ENCODE assay signal across 16 mouse cellular contexts in genomic region chr1:162931310-162931875, GRCm38 (mm10). TPM values are rescaled to one million over a fixed set of nuclear protein-coding genes. Genes with fewer than 3 reads are reported as not detected.
DNase-seq lines count a peak whose midpoint lies in the region; ATAC-seq and TF ChIP-seq lines count a peak whose summit lies in the region.
"Had no signal": no experiment of that assay in that cellular context is flagged by ENCODE, and none has a peak within 500 bp of the region (broad histone marks: within the 10 kb centered on the region; RNA-seq: fewer than 3 reads in every experiment).

No protein-coding gene starts in this region.

- TF ChIP-seq CTCF in thymus, adult 2 months (IDR thresholded peaks at IDR 0.05; ENCODE audit: borderline replicate concordance, control insufficient read depth, extremely low read depth, insufficient read depth, low read length, poor library complexity) = no peak

- H3K4me1 ChIP-seq in embryonic facial prominence, embryonic 14.5 days (ENCODE audit: control insufficient read depth, insufficient read depth, low read length) = peaks cover 7% of the 10 kb centered on the region
- H3K4me1 ChIP-seq in embryonic facial prominence, embryonic 10.5 days = peaks cover 7% of the 10 kb centered on the region; the same call in 1 of the 2 replicates
- H3K4me1 ChIP-seq in kidney, embryonic 16.5 days (ENCODE audit: insufficient read depth, low read length) = no peaks in the 10 kb centered on the region
- H3K4me1 ChIP-seq in thymus, adult 2 months (replicated peaks; ENCODE audit: control insufficient read depth, insufficient read depth, low read length) = no peaks in the 10 kb centered on the region; the same call in 1 of the 2 replicates
- H3K4me1 ChIP-seq: midbrain, embryonic 12.5 days; stomach, embryonic 15.5 days had no signal

- no peaks in the 10 kb centered on the region for H3K36me3 ChIP-seq in embryonic facial prominence, embryonic 14.5 days (ENCODE audit: control insufficient read depth, insufficient read depth, low read length)
- H3K36me3 ChIP-seq in embryonic facial prominence, embryonic 10.5 days (replicated peaks) = no peaks in the 10 kb centered on the region
- no peaks in the 10 kb centered on the region for H3K36me3 ChIP-seq in kidney, embryonic 16.5 days (ENCODE audit: insufficient read depth, low read length)
- no peaks in the 10 kb centered on the region for H3K36me3 ChIP-seq in thymus, adult 2 months (ENCODE audit: control insufficient read depth, insufficient read depth, low read length)
- H3K36me3 ChIP-seq: midbrain, embryonic 12.5 days; stomach, embryonic 15.5 days had no signal

- H3K4me2 ChIP-seq in embryonic facial prominence, embryonic 14.5 days (ENCODE audit: low read depth, low read length) = no peak overlapping the region
- no peak overlapping the region for H3K4me2 ChIP-seq in kidney, embryonic 16.5 days (replicated peaks; ENCODE audit: low read depth, low read length)
- H3K4me2 ChIP-seq: midbrain, embryonic 12.5 days; stomach, embryonic 15.5 days had no signal

- no peaks in the 10 kb centered on the region for H3K27me3 ChIP-seq in embryonic facial prominence, embryonic 14.5 days (replicated peaks; ENCODE audit: control insufficient read depth, insufficient read depth, low read length)
- no peaks in the 10 kb centered on the region for H3K27me3 ChIP-seq in embryonic facial prominence, embryonic 10.5 days (replicated peaks; ENCODE audit: low read depth, poor library complexity, severe bottlenecking)
- H3K27me3 ChIP-seq in kidney, embryonic 16.5 days (ENCODE audit: insufficient read depth, low read length) = no peaks in the 10 kb centered on the region
- H3K27me3 ChIP-seq in thymus, adult 2 months (ENCODE audit: control insufficient read depth, insufficient read depth, low read length) = no peaks in the 10 kb centered on the region
- H3K27me3 ChIP-seq: midbrain, embryonic 12.5 days; stomach, embryonic 15.5 days had no signal

- TF ChIP-seq POLR2A in thymus, adult 2 months (IDR thresholded peaks at IDR 0.05; ENCODE audit: control insufficient read depth, extremely low read depth, insufficient read depth, low read length, poor library complexity) = no peak

- 58% methylated on average over 4 of the region's 4 CpGs for WGBS in embryonic facial prominence, embryonic 14.5 days
- 81% methylated on average over 4 of the region's 4 CpGs for WGBS in embryonic facial prominence, embryonic 10.5 days
- 66% methylated on average over 4 of the region's 4 CpGs for WGBS in kidney, embryonic 16.5 days
- WGBS in thymus, adult 2 months = 74% methylated on average over 4 of the region's 4 CpGs

- peak; percentile 34 for DNase-seq in embryonic facial prominence, embryonic 14.5 days (ENCODE audit: low spot score)
- DNase-seq in embryonic facial prominence, embryonic 10.5 days (ENCODE audit: low spot score) = no peak
- peak; percentile 51 for DNase-seq in kidney, adult 9 months
- DNase-seq in brain, adult 2 months (ENCODE audit: low read depth, low spot score) = peak; percentile 9
- peak; percentile 56 for DNase-seq in lung, postnatal 10 days
- no peak for DNase-seq in thymus, adult 2 months
- DNase-seq in adipocyte (ENCODE audit: low spot score) = no peak
- DNase-seq: right cerebral cortex, postnatal 4 days had no signal

- H3K9me3 ChIP-seq in embryonic facial prominence, embryonic 14.5 days (ENCODE audit: control insufficient read depth, low read length) = no peaks in the 10 kb centered on the region
- H3K9me3 ChIP-seq in embryonic facial prominence, embryonic 10.5 days = no peaks in the 10 kb centered on the region
- H3K9me3 ChIP-seq in kidney, embryonic 16.5 days (ENCODE audit: low read length) = no peaks in the 10 kb centered on the region
- H3K9me3 ChIP-seq: midbrain, embryonic 12.5 days; stomach, embryonic 15.5 days had no signal

- H3K27ac ChIP-seq in embryonic facial prominence, embryonic 14.5 days (replicated peaks; ENCODE audit: low read depth, low read length) = no peak overlapping the region
- no peak overlapping the region for H3K27ac ChIP-seq in embryonic facial prominence, embryonic 10.5 days (replicated peaks)
- no peak overlapping the region for H3K27ac ChIP-seq in kidney, embryonic 16.5 days (ENCODE audit: low read length)
- no peak overlapping the region for H3K27ac ChIP-seq in thymus, adult 2 months (ENCODE audit: control insufficient read depth, insufficient read depth, low read length)
- H3K27ac ChIP-seq: liver, embryonic 14.5 days; midbrain, embryonic 12.5 days; stomach, embryonic 15.5 days had no signal

- no peak overlapping the region for H3K9ac ChIP-seq in embryonic facial prominence, embryonic 14.5 days (ENCODE audit: low read depth, low read length)
- no peak overlapping the region for H3K9ac ChIP-seq in kidney, embryonic 16.5 days (replicated peaks; ENCODE audit: low read length)
- H3K9ac ChIP-seq: liver, embryonic 14.5 days; midbrain, embryonic 12.5 days; stomach, embryonic 15.5 days had no signal

- H3K4me3 ChIP-seq in embryonic facial prominence, embryonic 14.5 days (ENCODE audit: low read depth, low read length) = no peak overlapping the region
- H3K4me3 ChIP-seq in embryonic facial prominence, embryonic 10.5 days = no peak overlapping the region
- H3K4me3 ChIP-seq in kidney, embryonic 16.5 days (ENCODE audit: low read length) = no peak overlapping the region
- no peak overlapping the region for H3K4me3 ChIP-seq in thymus, adult 2 months (ENCODE audit: control insufficient read depth, insufficient read depth, low read length)
- H3K4me3 ChIP-seq: midbrain, embryonic 12.5 days; stomach, embryonic 15.5 days had no signal

- no peak for ATAC-seq in embryonic facial prominence, embryonic 14.5 days (ENCODE audit: low read depth)
- ATAC-seq in kidney, embryonic 16.5 days (ENCODE audit: low FRiP score, low TSS enrichment) = no peak; the same call in 1 of the 2 replicates
- ATAC-seq: forebrain, embryonic 16.5 days; Patski had no signal

RNA-seq across cellular contexts. Expression of gene Fmo6, which starts 5.9 kb away (rescaled TPM):
- polyA plus RNA-seq in embryonic facial prominence, embryonic 14.5 days (2014; fragmentation: Nextera tagmentation; extraction: Ambion mirVana) = 3.1 and 4.0 TPM in 2 replicates
- not detected in 2 replicates for polyA plus RNA-seq in embryonic facial prominence, embryonic 10.5 days (2016; fragmentation: Nextera tagmentation; extraction: Ambion mirVana)
- polyA plus RNA-seq in kidney, embryonic 16.5 days (2015; fragmentation: Nextera tagmentation; extraction: Ambion mirVana) = 0.20 and 0.21 TPM in 2 replicates
- polyA plus RNA-seq in thymus, adult 2 months (2012; rRNA removed) = 0.05 TPM in 1 of 2 replicates, not detected in the other
- polyA plus RNA-seq: forebrain, embryonic 16.5 days; heart, embryonic 14.5 days; large intestine, adult 2 months; liver, embryonic 14.5 days; midbrain, embryonic 12.5 days; Patski had no signal

RNA-seq across cellular contexts. Expression of gene Fmo2, which starts 32.9 kb away (rescaled TPM):
- polyA plus RNA-seq in embryonic facial prominence, embryonic 14.5 days (2014; fragmentation: Nextera tagmentation; extraction: Ambion mirVana) = 3.5 and 5.2 TPM in 2 replicates
- polyA plus RNA-seq in embryonic facial prominence, embryonic 10.5 days (2016; fragmentation: Nextera tagmentation; extraction: Ambion mirVana) = not detected in 2 replicates
- polyA plus RNA-seq in kidney, embryonic 16.5 days (2015; fragmentation: Nextera tagmentation; extraction: Ambion mirVana) = 6.5 and 9.3 TPM in 2 replicates
- polyA plus RNA-seq in thymus, adult 2 months (2012; rRNA removed) = 0.88 and 2.1 TPM in 2 replicates
- polyA plus RNA-seq: forebrain, embryonic 16.5 days had no signal

RNA-seq across cellular contexts. Expression of gene Fmo3, which starts 52.9 kb away (rescaled TPM):
- not detected in 2 replicates for polyA plus RNA-seq in embryonic facial prominence, embryonic 14.5 days (2014; fragmentation: Nextera tagmentation; extraction: Ambion mirVana)
- polyA plus RNA-seq in embryonic facial prominence, embryonic 10.5 days (2016; fragmentation: Nextera tagmentation; extraction: Ambion mirVana) = not detected in 2 replicates
- not detected in 2 replicates for polyA plus RNA-seq in kidney, embryonic 16.5 days (2015; fragmentation: Nextera tagmentation; extraction: Ambion mirVana)
- polyA plus RNA-seq in thymus, adult 2 months (2012; rRNA removed) = 0.34 and 0.41 TPM in 2 replicates
- polyA plus RNA-seq: forebrain, embryonic 16.5 days; heart, embryonic 14.5 days; large intestine, adult 2 months; liver, embryonic 14.5 days; midbrain, embryonic 12.5 days; Patski had no signal

Comparison
In these comparisons a context has a peak if more than half of its experiments do, and no peak if none do; other contexts are left out.
1. DNase-seq: peak in embryonic facial prominence, embryonic 14.5 days (single experiment), kidney, adult 9 months (single experiment), brain, adult 2 months (single experiment) and lung, postnatal 10 days (single experiment); none in embryonic facial prominence, embryonic 10.5 days (single experiment), thymus, adult 2 months (single experiment) and adipocyte (single experiment).